Mouse (Mus musculus) heart, adult 2 months (tissue): ENCODE measurements around the gene Zpr1. TPM values are rescaled to one million over a fixed set of nuclear protein-coding genes. Genes with fewer than 3 reads are reported as not detected.

Experiments used
- DNase-seq, 2 experiments: peaks; one replicate each; pipeline ENCODE4 v3.0.0; 2021
- H3K27ac ChIP-seq: fragments of 200-600 bp; 2 replicates; pipeline ENCODE4 v1.8.1; 2022
- H3K27me3 ChIP-seq: fragments of 200-500 bp; 2 replicates; pipeline ENCODE4 v1.6.1; 2012; ENCODE audit warnings: mild to moderate bottlenecking, low read length, inconsistent platforms, mixed read lengths; ENCODE audit not compliant: control insufficient read depth, insufficient read depth
- H3K36me3 ChIP-seq: fragments of 200-500 bp; 2 replicates; pipeline ENCODE4 v1.6.1; 2012; ENCODE audit warnings: low read length, inconsistent platforms; ENCODE audit not compliant: control insufficient read depth, insufficient read depth
- H3K4me1 ChIP-seq: fragments of 200-500 bp; 2 replicates; pipeline ENCODE4 v1.6.1; 2011; ENCODE audit warnings: low read length; ENCODE audit not compliant: control insufficient read depth, insufficient read depth
- H3K4me3 ChIP-seq: fragments of 200-600 bp; 2 replicates; pipeline ENCODE4 v1.8.1; 2022
- H3K79me2 ChIP-seq: fragments of 200-500 bp; replicated peaks from 2 replicates; pipeline ENCODE4 v1.6.1; 2012; ENCODE audit warnings: mild to moderate bottlenecking, inconsistent platforms, low read length, moderate library complexity, mixed read lengths; ENCODE audit not compliant: control insufficient read depth, insufficient read depth
- H3K9ac ChIP-seq: fragments of 200-500 bp; 2 replicates; pipeline ENCODE4 v1.6.1; 2012; ENCODE audit warnings: low read depth, mild to moderate bottlenecking, control low read depth, inconsistent platforms, low read length, mixed read lengths
- CTCF ChIP-seq: fragments of 200-600 bp; IDR thresholded peaks from 2 replicates; pipeline ENCODE4 v1.8.1; 2022; ENCODE audit warnings: antibody characterized with exemption, mild to moderate bottlenecking, moderate library complexity
- EP300 ChIP-seq: fragments of 200-500 bp; IDR thresholded peaks from 2 replicates; pipeline ENCODE4 v1.6.1; 2011; ENCODE audit warnings: low read depth, low read length, control low read depth; ENCODE audit not compliant: insufficient read depth
- POLR2A ChIP-seq: fragments of 200-500 bp; IDR thresholded peaks from 2 replicates; pipeline ENCODE4 v1.6.1; 2011; ENCODE audit warnings: mild to moderate bottlenecking, low read depth, low read length, control low read depth; ENCODE audit not compliant: insufficient read depth
- WGBS: fragments of 180-500 bp; shearing (Covaris S2); methylation state at CpG from one replicate; pipeline ENCODE4 v1.1.7; 2018; 5-methylcytosine and 5-hydroxymethylcytosine counted together
- intact Hi-C: fragments of 180-260 bp; cut with DNase I; formaldehyde crosslinking; loops from one replicate; pipeline ENCODE4 v1.15.1; 2025
- polyA plus RNA-seq: library from polyadenylated mRNA; depleted of rRNA; stranded (reverse); fragments of >200 nt; gene quantifications from 2 replicates; pipeline ENCODE4 v1.2.3, GENCODE M21; 2012
- total RNA-seq, 2 experiments: library from RNA; stranded (reverse); gene quantifications; 2 replicates each; pipeline ENCODE4 v1.2.3; 2021

The Zpr1 gene
- total and polyA plus RNA-seq, 3 experiments = 12.0 to 21.4 (median 19.8) TPM

- Histone ChIP-seq H3K27ac (no peak overlapping the region), H3K9ac (no peak overlapping the region), H3K27me3 (no peaks in the 10 kb centered on the region), H3K79me2 (no peaks in the 10 kb centered on the region), H3K4me1 (no peaks in the 10 kb centered on the region), H3K36me3 (no peaks in the 10 kb centered on the region; the same call in 1 of the 2 replicates), H3K4me3 (no peak overlapping the region)
- TF ChIP-seq EP300 (0 out of 2 replicates have a peak, but pooled peaks have one; percentile 43), CTCF (peak; percentile 97), POLR2A (no peak)
- whole genome bisulfite sequencing = 3% methylated on average over 2 of the region's 2 CpGs
- DNase-seq = peak; percentile 20 to 39
- intact Hi-C loops = loop anchor here (1.0 kb wide), 1 partner anchor 12 kb away; no protein-coding TSS in a partner anchor
Measured at GRCm38 (mm10) chr9:46302142-46302541, 29.3 kb downstream of the Zpr1 start.

- Histone ChIP-seq H3K36me3 (no peaks in the 10 kb centered on the region), H3K79me2 (no peaks in the 10 kb centered on the region), H3K4me3 (no peak overlapping the region), H3K27ac (no peak overlapping the region), H3K4me1 (no peaks in the 10 kb centered on the region), H3K27me3 (no peaks in the 10 kb centered on the region), H3K9ac (no peak overlapping the region)
- DNase-seq = no peak
- intact Hi-C loops = no loop called here
- peak; percentile 49 for TF ChIP-seq CTCF
- TF ChIP-seq POLR2A = no peak
- WGBS = 18% methylated on average over 7 of the region's 7 CpGs
Measured at GRCm38 (mm10) chr9:46309121-46309520, 36.3 kb downstream of the Zpr1 start.

GRCm38 (mm10) chr9:46314507-46314906, 41.6 kb downstream of the Zpr1 start:
- no peaks in the 10 kb centered on the region for H3K27me3 ChIP-seq
- no peak overlapping the region for H3K27ac ChIP-seq
- H3K79me2 ChIP-seq = no peaks in the 10 kb centered on the region
- no peak overlapping the region for H3K9ac ChIP-seq
- H3K36me3 ChIP-seq = no peaks in the 10 kb centered on the region
- 0 out of 2 replicates have a peak, but pooled peaks have one; percentile 56 for TF ChIP-seq EP300
- TF ChIP-seq CTCF = peak; percentile 97
- TF ChIP-seq POLR2A = no peak
- no peak overlapping the region for H3K4me3 ChIP-seq
- DNase-seq = peak; percentile 58 to 70
- intact Hi-C loops = loop anchor here (1.0 kb wide), 2 partner anchors 12 to 311 kb away; no protein-coding TSS in a partner anchor
- no peaks in the 10 kb centered on the region for H3K4me1 ChIP-seq
- 8% methylated on average over 4 of the region's 4 CpGs for WGBS

GRCm38 (mm10) chr9:46314921-46315320, 42.1 kb downstream of the Zpr1 start:
- no peak overlapping the region for H3K9ac ChIP-seq
- H3K27ac ChIP-seq = no peak overlapping the region
- no peak for TF ChIP-seq POLR2A
- TF ChIP-seq CTCF = no peak
- no peak for TF ChIP-seq EP300
- intact Hi-C loops = loop anchor here (1.0 kb wide), 2 partner anchors 13 to 312 kb away; no protein-coding TSS in a partner anchor
- no peak overlapping the region for H3K4me3 ChIP-seq
- no peaks in the 10 kb centered on the region for H3K27me3 ChIP-seq
- no peaks in the 10 kb centered on the region for H3K79me2 ChIP-seq
- no peak for DNase-seq
- no peaks in the 10 kb centered on the region for H3K4me1 ChIP-seq
- no peaks in the 10 kb centered on the region for H3K36me3 ChIP-seq
- 37% methylated on average over 2 of the region's 2 CpGs for WGBS

GRCm38 (mm10) chr9:46315807-46316365, 43.0 kb downstream of the Zpr1 start:
- H3K27me3 ChIP-seq = no peaks in the 10 kb centered on the region
- no peak for DNase-seq
- intact Hi-C loops = no loop called here
- H3K4me3 ChIP-seq = no peak overlapping the region
- no peaks in the 10 kb centered on the region for H3K4me1 ChIP-seq
- TF ChIP-seq EP300 (no peak), POLR2A (no peak), CTCF (no peak)
- H3K27ac ChIP-seq = no peak overlapping the region
- H3K36me3 ChIP-seq = no peaks in the 10 kb centered on the region
- H3K79me2 ChIP-seq = no peaks in the 10 kb centered on the region
- no peak overlapping the region for H3K9ac ChIP-seq
- WGBS = 59% methylated on average over 11 of the region's 11 CpGs

- Histone ChIP-seq H3K27me3 (no peaks in the 10 kb centered on the region), H3K9ac (no peak overlapping the region), H3K79me2 (no peaks in the 10 kb centered on the region), H3K4me3 (no peak overlapping the region), H3K36me3 (no peaks in the 10 kb centered on the region), H3K4me1 (no peaks in the 10 kb centered on the region), H3K27ac (no peak overlapping the region)
- DNase-seq = no peak
- TF ChIP-seq POLR2A (no peak), EP300 (no peak), CTCF (no peak)
- intact Hi-C loops = no loop called here
- 26% methylated on average over 5 of the region's 5 CpGs for WGBS
Measured at GRCm38 (mm10) chr9:46316388-46316787, 43.5 kb downstream of the Zpr1 start.
